Mouse (Mus musculus): ENCODE data around the gene Plekhg1.

GRCm38 (mm10) chr10:3995277-3995676 lies 255.1 kb downstream of the Plekhg1 start:
- TF ChIP-seq CTCF (IDR thresholded peaks at IDR 0.05; ENCODE audit: low read depth) (peak; percentile 38; the same call in 1 of the 2 replicates), EP300 (optimal IDR thresholded peaks at IDR 0.05) (no peak)
